Mouse (Mus musculus) liver (tissue): Measurements from ENCODE around the gene Dph7.

ENCODE experiments used
- DNase-seq: peaks from one replicate; pipeline ENCODE4 v3.0.0-alpha.2; 2020; ENCODE audit warnings: mixed read lengths

Gene Dph7

GRCm38 (mm10) chr2:24962304-24963000 lies at the start of gene Dph7:
TSS of gene Dph7 (plus strand) at chr2:24962400.
- peak; percentile 89 for DNase-seq

- DNase-seq = no peak
Observed at GRCm38 (mm10) chr2:24912589-24912988, 49.6 kb upstream of the Dph7 start.

GRCm38 (mm10) chr2:24914762-24915161 lies 47.4 kb upstream of the Dph7 start:
- DNase-seq = no peak

GRCm38 (mm10) chr2:24918930-24919838 lies 43.0 kb upstream of the Dph7 start, which contains the start of gene Ehmt1:
TSS of gene Ehmt1 (minus strand) at chr2:24919614.
- peak; percentile 96 for DNase-seq

- DNase-seq = no peak
Observed at GRCm38 (mm10) chr2:24919839-24920175, 42.4 kb upstream of the Dph7 start.

- DNase-seq = no peak
Observed at GRCm38 (mm10) chr2:24923561-24923960, 38.6 kb upstream of the Dph7 start.

- DNase-seq = no peak
Observed at GRCm38 (mm10) chr2:24925284-24925683, 36.9 kb upstream of the Dph7 start.

- no peak for DNase-seq
Observed at GRCm38 (mm10) chr2:24926345-24926964, 35.7 kb upstream of the Dph7 start.

GRCm38 (mm10) chr2:24926965-24927358 lies 35.2 kb upstream of the Dph7 start:
- no peak for DNase-seq

GRCm38 (mm10) chr2:24927810-24928479 lies 34.3 kb upstream of the Dph7 start:
- DNase-seq = no peak

- DNase-seq = no peak
Observed at GRCm38 (mm10) chr2:24929119-24929518, 33.1 kb upstream of the Dph7 start.

GRCm38 (mm10) chr2:24929593-24929992 lies 32.6 kb upstream of the Dph7 start:
- DNase-seq = no peak

GRCm38 (mm10) chr2:24934441-24934963 lies 27.7 kb upstream of the Dph7 start:
- DNase-seq = peak; percentile 68

GRCm38 (mm10) chr2:24935057-24935796 lies 27.0 kb upstream of the Dph7 start, which contains the start of gene Arrdc1:
TSS of gene Arrdc1 (minus strand) at chr2:24935252.
- peak; percentile 97 for DNase-seq

GRCm38 (mm10) chr2:24942092-24942491 lies 20.1 kb upstream of the Dph7 start:
- no peak for DNase-seq

GRCm38 (mm10) chr2:24944304-24944703 lies 17.9 kb upstream of the Dph7 start:
- peak; percentile 24 for DNase-seq

GRCm38 (mm10) chr2:24949421-24950188 lies 12.6 kb upstream of the Dph7 start, which contains the start of gene Zmynd19:
TSS of gene Zmynd19 (plus strand) at chr2:24949792.
- peak; percentile 99 for DNase-seq

- peak; percentile 35 for DNase-seq
Observed at GRCm38 (mm10) chr2:24950189-24950535, 12.0 kb upstream of the Dph7 start.

GRCm38 (mm10) chr2:24952537-24953055 lies 9.6 kb upstream of the Dph7 start:
- DNase-seq = peak; percentile 18

- DNase-seq = peak; percentile 12
Observed at GRCm38 (mm10) chr2:24960910-24961309, 1.3 kb upstream of the Dph7 start.

- DNase-seq = no peak
Observed at GRCm38 (mm10) chr2:24970386-24970785, 8.2 kb downstream of the Dph7 start.
